Mouse (Mus musculus) cerebellum, adult 11-12 months (tissue): ENCODE measurements around the gene Tom1l2.

Source experiments
- DNase-seq: peaks from one replicate; pipeline ENCODE4 v3.0.0; 2022

The Tom1l2 gene

DNA sequence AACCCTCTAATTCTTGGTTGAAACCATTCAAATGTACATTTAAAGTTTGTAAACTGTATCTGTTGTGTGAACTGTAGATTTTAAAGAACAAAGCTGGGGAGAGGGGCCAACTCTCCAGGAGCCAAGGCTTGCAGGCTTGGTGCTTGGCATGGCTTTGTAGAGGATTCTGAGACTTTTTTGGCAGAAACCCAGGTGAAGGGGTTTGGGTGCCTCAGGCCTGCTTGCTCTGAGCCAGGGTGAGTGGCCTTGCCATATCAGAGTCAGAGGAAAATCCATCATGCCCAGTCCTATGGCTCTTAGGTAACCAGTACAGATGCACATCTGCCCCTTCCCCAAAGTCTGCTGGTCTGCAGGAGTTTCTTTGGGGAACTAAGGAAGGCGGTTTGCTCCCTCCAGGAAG is 126.8 kb downstream of the Tom1l2 start:
- no peak for DNase-seq

DNA sequence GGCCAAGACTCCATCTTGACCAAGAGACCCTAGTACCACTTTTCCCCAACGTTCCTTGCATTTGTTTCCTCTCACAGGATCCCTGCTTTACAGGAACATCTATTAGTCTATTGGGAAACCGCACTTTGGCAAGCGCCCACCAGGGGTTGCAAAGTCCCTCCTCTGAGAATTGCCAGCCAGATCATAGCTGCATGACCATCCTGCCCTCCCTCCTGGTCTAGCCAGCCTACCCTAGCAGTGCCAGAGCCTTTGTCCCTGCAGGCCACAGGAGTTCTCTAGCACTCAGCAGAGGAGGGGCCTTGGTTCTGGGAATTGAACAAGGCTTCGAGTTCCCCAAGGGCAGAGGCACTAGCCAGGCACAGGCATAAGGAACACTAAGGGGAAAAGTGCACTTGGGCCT is 128.0 kb downstream of the Tom1l2 start:
- no peak for DNase-seq

DNA sequence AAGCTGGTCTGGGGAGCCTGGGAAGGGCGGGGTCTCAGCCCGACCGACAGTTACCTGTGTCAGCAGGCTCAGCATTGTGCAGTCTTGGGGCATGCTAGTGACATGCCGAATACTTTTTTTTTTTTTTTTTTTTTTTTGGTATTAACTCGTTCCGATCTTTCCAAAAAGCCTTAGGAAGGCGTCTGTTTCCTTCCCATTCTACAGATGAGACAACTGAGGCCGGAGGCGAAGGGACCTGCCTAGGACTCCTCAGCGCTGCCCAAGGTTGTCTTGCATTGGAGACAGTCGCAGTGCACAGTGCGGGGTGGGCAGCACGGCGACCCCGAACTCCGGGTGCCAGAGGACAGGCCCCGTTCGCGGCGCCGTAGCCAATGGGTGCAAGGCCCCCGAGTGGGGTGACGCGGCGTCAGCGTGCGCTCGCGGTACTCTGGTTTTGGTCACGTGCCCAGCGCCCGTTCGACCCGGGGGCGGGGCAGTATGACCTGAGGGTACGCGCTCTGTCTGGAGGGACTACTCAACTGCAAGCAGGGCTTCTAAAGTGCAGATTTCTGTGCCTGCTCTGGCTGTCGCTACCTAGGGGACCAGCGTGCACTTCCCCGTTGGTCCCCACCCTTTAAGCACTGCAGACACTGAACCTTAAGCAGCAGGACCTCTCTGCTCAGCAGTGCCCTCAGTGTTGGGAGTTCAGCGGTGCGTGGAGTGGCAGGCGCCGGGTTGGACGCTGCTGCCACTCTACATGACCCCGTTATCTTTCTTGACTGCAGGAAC is 130.1 kb downstream of the Tom1l2 start, which contains the start of gene Srebf1:
TSS of gene Srebf1 (minus strand) at position 113 of the 768 bp plus-strand sequence.
- DNase-seq = peak; percentile 72

DNA sequence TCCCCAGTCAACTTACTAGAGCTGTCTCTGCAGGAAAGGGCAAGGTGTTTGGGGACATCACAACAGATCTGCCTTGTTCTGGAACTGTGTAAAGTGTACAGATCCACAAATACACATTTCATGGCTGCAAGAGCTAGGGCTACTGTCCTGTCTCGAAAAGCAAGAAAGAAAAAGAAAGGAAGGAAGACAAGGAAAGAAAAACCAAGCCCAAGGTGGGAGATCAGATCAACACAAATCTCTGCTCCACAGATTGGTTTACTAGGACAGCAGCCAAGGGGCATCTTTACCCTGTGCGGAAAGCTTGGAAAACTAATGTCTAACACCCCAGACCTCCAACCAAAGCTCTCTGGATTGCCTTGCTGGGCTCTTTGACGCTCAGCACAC is 130.6 kb downstream of the Tom1l2 start:
- DNase-seq = no peak

DNA sequence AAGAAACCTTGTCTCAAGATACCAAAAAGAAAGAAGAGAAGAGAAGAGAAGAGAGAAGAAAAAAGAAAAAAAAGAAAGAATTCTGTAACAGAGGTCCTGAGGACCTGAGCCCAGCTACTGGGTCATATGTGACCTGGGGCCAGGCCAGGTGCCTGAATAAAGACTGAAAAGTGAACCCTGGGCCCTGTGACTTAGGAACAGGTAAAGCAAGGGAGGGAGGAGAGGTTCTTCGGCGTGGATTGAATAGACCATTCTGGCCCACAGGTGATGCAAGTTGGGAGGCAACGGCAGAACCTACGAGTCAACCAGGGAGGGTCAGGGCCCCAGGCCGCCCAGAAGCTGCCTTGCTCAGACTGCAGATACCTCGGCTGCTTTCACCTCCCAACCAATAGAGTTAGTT is 131.3 kb downstream of the Tom1l2 start:
- no peak for DNase-seq

DNA sequence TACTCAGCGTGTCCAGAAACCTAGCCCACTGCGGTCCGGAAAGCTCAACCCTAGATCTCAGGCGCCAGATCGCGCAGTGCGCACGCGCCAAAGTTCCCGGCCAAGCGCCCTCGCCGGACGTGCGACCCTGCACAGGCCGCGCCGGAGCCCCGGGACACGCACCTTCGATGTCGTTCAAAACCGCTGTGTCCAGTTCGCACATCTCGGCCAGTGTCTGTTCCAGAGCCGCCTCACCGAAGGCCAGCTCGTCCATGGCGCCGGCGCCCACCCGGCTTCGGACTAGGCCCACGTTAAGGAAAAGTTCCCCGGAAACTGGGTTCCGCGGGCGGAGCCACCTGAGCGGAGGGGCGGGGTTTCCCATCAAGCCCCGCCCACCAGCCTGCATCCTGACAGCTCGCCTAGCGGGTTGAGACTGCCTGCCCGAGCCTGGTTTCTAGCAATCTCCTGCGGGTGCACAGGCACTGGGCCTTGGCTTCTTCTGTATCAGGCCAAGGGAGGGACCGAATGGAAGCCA is 132.4 kb downstream of the Tom1l2 start:
- peak; percentile 84 for DNase-seq

DNA sequence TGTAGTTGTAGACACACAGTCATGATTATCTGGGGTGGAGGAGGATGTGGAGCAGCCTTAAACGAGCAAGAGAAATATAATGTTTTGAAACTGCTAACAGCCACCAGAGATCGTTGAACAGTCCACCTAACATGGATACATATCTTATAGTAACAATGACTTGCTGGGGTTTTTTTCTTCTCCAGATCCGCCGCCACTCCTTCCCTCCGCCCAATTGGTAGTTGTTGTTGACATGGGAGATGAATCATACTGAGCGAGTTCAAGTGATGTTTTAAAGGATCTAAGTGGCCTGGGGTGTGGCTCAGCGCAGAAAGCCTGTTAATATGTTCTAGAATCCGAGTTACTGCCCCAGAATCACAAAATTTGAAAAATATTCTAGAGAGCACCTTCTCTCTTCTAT is 133.1 kb downstream of the Tom1l2 start:
- no peak for DNase-seq

DNA sequence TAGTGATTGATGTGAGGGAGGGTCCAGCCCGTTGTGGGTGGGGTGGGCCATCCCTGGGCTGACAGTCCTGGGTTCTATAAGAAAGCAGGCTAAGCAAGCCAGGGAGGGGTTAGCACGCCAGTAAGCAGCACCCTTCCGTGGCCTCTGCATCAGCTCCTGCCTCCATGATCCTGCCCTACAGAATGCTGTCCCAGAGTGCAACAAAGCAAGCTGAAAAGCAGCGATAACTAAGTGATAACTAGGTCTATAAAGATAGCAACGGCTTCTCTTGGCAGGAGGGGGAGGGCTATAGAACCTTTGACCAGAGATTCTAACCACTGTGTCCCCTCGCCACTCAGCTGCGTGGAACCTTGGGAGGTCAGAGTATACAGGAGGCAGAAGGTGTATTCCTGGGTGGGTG is 135.2 kb downstream of the Tom1l2 start:
- DNase-seq = no peak

DNA sequence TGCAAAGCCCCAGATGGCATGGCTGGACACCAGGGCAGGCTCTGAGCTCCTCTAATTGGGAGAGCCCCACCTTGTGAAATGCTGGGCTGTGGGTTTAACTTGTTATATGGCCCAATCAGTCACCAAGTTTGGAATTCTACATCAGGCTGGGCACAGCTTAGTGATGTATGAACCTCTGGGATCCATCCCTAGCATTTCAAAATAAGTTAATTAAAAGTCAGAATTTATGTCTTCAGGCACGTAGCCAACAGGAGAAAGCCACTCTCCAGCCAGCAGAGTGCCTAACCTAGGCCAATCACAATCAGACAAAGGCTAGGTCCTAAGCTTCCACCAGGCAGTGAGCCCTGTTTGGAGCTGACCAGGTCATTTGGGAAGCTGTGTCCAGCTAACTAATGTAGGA is 136.0 kb downstream of the Tom1l2 start:
- no peak for DNase-seq

DNA sequence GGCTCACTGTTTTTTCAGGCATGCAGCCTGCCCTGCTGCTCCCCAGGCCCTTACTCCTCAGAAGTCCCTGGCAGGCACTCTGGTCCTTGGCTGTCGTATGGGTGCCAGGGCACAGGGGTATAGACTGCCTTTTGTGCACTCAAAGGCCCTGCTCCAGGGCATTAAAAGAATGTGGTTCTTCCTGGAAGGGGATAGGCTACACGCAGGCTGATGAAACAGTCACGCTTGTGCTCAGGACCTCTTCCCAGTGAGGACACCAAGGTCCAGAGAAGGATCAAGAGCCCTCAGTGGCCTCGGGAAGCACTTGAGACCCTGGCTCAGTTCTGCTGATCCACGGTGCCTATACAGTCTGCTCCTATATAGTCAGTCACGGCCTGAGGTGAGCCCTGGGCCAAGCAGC is 139.4 kb downstream of the Tom1l2 start:
- DNase-seq = no peak

DNA sequence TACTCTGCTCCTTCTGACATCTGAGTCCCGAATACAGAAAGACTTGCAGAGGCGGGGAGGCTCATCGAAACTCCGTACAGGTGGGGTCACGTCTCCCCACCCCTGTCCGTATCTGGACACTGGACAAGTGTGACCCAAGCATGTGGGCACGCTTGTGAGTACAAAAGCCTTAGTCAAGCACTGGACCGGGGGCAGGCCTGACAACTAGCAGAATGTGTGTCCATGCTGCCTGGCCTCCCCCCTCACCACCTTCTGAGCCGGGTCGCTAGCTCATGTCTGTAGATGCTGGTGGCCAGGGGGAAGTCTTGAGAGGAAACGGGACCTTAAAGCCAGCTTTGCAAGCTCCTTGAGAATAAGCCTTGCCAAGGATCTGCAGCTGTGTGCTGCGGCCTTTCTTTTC is 140.9 kb downstream of the Tom1l2 start:
- no peak for DNase-seq

DNA sequence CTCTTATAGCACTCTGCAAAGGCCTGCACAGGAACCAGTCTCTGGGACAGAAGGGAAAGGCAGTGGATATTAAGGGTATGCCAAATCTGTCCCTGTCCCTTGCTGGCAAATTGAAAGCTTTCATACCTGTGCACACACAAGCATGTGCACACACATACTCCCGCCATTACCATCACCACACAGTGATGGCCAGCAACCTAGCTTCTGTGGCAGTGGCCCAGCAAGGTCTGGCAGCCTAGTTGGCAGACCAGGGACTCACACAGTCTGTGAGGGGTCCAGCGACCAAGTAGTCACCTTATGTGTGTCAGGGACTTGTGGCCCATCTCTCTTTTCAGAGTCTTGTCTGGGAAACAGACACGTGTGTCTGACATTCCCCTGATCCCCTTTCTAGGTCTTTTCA is 141.6 kb downstream of the Tom1l2 start:
- DNase-seq = no peak

DNA sequence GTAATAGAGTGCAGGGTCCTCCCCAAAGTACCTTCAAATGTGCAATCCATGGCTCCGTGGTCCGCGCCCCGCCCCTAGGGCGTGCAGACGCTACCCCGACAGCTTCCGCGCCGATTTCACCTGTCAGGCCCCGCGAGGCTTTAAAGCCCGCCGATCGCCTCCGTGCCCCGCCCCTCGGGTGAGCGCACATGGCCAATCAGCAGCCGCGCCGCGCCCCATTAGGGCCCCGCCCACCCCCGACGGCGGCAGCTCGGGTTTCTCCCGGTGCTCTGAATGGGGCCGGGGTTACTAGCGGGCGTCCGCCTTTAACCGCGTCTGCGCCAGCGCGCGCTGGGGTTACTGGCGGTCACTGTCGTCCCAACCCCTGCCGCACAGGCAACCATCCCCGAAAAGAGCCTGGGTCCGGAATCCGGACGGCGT is 142.4 kb downstream of the Tom1l2 start:
- peak; percentile 85 for DNase-seq

DNA sequence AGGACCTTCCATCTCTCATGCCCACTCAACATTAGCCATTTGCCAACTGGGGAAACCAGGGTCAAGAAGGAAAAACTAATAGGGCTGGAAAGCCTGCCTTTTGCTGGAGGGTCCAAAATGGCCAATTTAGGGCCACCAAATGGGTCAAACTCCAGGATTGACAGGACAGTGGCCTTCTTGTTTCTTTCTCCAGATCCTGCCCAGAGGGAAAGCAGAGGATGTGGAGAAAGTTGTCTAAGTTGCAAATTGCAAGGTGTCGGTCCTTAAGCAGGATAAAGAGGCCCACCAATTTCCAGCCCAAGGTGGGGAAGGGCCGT is 142.8 kb downstream of the Tom1l2 start:
- DNase-seq = no peak

DNA sequence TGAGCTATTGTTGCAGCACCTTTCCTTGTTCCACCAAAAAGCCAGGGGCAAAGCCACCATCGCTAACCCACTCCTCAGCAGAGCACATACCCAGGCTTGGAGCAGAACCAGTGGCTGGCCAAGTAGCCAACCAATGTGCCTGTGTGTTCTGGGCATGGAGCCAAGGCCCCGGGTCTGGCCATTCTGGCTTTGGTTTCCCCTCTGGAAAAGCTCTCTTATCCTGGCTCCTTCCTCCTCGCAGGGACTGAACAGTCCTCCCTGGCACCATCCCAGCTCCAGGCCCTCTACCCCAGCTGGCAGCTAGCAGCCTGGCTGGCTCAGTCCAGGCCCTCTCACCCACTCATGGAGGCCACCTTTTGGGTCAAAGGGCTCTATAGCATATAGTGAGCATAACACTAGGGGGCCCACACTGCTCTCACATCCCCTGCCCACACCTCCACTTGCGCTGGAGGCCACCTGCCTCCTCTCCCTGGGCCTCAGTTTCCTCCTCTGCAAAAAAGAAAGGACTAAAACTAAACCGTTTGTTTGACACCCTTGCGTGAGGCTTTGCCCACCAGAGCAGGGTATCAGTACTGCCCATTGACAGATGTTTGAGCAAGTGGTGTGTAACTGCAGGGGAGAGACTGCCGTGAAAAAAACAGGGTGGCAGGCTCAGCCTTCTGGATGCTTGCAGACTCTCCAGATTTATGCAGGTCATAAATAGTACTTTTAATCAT is 143.3 kb downstream of the Tom1l2 start:
- peak; percentile 93 for DNase-seq

DNA sequence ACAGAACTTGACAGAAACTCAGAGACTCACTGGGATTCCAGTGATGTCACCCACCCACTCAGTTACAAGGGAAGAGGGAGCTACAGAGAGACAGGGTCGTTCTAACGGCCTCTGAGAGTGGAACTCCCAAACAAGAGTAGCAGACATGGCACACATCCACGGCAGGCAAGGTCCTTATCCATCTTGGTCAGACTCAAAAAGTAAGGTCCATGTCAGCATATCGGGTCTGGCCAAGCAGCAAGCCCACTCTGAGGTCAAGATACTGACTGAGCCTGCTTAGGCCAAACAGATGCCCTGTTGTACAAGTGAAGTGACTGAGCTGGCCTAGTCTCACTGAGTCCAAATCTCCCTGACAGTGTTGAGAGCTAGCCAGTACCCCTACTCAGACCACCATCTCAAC is 144.0 kb downstream of the Tom1l2 start:
- DNase-seq = no peak

DNA sequence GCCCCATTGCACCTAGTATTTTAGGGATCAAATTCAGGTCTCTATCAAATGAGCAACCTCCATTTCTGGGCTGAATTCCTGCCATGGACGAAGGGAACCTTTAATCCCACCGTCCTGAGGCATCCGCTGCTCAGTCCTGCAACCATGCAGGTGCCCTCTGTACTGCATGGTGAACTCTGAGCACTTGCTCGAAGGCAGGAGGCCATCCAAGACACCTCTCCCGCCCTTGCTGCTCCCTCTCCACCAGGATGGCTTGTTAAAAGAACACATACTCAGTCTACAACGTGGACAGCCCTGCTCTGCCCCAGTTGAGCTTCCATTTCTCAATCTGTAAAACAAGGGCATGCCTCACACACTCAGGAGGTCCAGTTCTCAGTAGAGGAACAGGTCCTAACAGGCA is 144.5 kb downstream of the Tom1l2 start:
- no peak for DNase-seq

DNA sequence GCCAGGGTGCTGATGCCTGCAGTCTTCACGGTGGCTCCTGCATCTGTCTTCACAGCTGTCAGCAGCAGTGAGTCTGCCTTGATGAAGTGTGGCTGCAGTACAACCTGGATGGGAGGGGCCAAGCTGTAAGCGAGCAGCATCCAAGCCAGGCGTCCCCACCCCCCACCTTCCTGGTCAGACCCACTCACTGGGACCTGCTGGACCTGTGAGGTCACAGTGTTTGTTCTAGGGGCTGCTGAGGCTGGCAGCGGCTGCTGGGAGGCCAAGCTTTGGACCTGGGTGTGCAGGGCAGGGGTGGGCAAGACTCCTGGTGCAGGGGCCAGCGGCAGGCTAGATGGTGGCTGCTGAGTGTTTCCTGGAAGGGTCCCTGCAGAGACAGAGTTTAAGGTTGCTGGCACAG is 146.5 kb downstream of the Tom1l2 start:
- no peak for DNase-seq

DNA sequence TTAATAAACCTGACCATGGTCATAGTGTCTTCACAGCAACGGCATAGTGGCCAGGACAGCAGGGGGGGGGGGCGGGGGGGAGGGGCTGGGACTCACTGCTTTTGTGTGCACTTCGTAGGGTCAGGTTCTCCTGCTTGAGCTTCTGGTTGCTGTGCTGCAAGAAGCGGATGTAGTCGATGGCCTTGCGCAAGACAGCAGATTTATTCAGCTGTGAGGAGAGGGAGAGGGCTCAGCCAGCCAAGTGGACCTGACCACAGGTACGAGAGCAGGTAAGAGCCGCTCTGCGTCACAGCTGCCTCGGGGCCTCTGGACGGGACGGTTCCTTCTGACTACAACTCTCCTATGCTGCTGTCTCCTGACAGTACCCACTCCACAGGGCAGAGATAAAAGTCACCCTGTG is 147.7 kb downstream of the Tom1l2 start:
- no peak for DNase-seq

DNA sequence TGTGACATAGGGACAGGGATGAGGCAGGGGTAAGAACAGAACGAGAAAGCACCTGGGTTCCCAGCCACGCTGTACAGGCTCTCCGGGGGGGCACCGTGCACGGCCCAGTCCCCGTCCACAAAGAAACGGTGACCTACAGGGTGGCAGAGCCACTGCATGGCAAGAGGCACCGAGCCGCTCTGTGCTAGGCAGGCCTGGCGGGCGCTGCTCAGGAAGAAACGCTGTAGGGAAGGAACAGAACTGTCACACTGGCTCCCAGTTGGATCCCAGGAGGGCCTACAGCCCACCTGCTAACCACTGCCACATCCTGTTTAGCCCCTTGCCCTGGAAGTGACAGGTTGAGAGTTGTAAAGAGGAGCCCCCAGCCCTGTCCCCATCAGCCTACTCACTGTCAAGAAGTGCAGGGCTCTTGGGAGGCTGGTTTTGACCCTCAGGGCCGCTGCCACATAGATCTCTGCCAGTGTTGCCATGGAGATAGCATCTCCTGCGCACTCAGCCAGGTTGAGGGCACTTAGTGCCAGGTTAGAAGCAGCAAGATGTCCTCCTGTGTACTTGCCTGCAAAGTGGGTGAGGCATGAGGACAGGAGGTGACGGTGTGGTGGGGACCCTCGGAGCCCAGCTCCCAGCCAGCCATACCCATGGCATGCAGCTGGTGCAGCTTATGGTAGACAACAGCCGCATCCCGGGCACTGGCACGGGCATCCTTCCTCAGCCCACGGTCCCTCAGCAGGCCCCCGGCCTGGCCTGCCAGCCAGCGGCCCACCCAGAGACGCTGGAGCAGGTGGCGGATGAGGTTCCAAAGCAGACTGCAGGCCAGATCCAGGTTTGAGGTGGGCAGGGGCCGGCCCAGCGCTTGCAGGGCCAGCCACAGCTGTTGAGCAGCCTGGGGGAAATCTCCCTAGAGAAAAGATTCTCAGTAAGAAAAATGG is 149.7 kb downstream of the Tom1l2 start:
- DNase-seq = peak; percentile 75

DNA sequence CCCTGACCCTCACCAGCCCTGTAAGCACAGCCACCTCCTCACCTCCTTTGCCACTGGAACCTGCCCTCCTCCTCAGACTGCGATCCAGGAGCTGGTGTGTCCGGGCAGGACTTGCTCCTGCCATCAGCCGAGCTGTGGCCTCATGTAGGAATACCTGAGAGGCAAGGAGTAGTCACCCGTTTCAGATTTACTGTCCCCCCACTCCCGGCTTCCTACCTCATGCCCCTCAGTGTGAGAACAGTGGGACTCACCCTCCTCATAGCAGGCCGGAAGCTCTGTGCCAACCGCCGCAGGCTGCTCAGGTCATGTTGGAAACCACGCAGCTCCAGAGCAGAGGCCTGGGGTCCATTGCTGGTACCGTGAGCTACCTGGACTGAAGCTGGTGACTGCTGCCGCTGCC is 152.3 kb downstream of the Tom1l2 start:
- DNase-seq = no peak

DNA sequence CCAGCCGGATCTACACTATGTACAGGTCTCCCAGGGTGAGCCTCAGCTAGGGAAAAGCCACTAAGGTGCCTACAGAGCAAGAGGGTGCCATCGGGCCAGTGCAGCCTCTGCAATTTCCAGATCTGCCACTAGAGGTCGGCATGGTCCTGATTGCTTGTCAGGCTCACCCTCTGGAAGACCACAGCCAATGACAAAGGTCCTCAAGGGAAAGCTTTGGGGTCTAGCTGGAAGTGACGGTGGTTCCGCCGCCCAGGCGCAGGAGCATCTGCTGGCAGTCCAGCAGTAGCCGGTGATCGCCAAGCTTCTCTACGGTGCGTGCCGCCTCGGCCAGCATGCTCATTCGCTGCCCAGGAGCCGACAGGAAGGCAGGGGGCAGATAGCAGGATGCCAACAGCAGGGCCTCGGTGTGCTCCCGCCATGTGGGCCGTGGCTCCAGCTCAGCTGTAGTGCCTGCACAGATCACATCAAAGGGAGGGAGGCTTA is 153.0 kb downstream of the Tom1l2 start:
- peak; percentile 87 for DNase-seq

DNA sequence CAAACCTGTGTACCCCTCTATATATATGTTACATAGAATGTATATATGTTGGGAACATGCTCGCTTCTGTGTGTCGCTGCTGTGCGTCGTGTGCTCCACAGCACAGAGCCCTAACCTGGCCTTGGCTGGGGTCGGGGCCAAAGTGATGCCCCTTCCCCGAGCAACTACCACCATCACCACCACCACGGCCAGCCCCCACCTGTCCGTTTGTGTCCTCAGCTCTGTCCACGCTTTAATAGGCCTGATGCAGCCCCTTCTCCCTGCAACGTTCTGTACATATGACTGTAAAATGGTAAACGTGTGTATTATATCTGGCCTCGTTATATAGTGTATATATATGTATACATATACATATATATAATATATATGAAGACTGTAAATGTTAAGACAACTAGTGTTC is 154.1 kb downstream of the Tom1l2 start:
- DNase-seq = no peak
